Mouse (Mus musculus): ENCODE results near the gene Tcf12.

Tcf12 gene

DNA sequence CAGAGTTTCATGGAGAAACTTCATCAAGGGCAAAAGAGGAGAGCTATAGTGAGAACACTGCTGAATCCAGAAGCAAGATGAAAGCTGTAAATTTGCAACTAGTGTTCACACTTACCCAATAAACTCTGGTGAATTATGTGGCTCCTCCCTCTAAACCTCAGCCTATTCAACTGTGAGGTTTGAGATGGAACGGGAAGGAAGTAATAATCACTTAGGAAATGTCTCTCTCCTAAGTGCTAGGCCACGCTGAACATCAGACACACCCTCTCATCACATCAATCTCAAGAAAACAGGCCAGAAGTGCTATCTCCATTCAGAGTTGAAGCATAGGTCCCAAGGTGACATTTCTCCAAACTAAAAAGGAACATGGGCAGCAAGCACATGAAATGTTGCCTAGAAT lies 131.1 kb downstream of the Tcf12 start:
- DNase-seq (ENCODE audit: low spot score) = no peak

DNA sequence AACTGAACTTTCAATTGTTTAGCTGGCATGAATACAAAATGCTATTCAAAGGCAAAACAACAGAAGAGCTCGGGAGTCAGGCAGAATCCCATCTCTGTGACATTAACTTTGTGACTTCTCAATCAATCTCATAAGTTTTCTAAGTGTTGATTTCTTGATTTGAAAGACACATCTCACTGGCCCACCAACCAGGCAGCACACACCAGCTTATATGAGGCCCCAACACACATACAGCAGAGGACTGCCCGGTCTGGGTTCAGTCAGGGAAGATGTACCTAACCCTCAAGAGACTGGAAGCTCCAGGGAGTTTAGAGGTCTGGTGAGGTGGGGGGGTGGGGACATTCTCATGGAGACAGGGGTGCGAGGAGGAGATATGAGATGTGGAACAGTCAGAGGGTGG lies 132.8 kb downstream of the Tcf12 start:
- no peak for DNase-seq (ENCODE audit: low spot score)

DNA sequence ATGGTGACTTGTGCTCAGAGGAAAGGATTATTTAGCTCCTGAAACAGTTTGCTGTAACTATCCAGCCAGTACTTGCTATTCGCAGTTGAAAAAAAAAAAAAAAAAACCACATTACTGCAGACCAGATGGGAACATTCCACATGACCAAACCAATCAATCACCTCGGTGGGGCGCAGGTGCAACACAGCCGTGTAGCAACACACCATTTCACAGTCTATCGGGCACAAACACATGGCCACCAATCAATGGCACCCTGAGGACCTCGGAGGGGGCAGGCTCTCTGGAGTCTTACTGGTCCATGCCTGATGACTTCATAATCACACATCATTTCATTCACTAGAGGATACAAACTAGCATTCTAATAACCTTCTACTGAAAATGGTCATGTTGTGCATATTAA lies 135.6 kb downstream of the Tcf12 start:
- no peak for DNase-seq (ENCODE audit: low spot score)

DNA sequence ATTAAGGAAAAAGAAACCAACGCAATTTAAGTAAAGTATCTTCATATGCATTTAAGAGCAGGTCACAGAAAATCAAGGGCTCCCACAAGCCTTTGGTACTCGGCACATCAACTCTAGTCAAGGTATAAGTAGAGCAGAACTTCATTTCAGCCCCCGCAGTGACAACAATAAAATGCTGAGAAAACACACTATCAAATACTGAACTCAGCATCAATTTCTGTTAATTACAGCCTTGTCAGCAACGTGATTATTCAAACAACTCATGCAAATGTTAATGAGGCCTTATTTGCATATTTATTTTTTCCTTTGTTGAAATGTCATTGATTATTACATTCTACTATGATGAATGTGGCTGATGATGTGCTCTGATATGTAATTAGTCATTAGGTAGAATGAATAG lies 136.5 kb downstream of the Tcf12 start:
- DNase-seq (ENCODE audit: low spot score) = no peak

DNA sequence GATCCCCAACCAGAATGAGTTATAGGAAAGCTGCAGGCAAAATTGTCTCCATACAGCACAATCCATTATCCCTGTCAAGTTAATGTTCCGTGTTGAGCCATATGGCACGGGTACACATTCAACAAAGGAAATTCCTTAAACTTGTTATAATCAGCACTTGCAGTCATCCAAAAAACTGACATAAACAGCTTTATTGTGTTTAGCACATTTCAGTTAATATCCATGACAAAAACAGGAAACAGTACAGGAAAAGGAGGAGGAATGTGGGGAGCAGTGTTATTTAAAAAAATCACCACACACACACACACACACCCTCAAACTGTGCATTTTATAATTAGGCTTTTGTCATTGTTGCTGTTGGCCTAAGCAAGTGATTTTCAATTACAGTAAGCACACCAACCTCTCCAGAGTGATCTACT lies 137.1 kb downstream of the Tcf12 start:
- no peak for DNase-seq (ENCODE audit: low spot score)

DNA sequence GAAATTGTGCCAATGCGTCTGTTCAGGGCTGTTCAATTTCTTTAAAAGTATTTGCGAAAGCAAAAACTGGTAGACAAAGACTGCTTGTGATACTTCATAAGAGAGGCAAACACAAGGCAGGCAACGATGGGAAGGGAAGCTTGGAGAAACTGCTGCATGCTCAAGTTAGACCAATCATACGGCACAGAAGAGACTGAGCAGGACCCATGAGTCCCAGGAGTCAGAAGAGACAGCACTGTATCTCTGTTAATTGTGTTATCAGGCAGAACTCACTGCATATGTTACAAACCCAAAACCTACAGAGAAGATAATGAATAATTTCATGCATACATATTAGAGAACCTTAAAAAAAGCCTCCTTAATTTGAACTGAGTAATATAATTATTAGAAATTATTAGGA lies 147.6 kb downstream of the Tcf12 start:
- DNase-seq (ENCODE audit: low spot score) = no peak

DNA sequence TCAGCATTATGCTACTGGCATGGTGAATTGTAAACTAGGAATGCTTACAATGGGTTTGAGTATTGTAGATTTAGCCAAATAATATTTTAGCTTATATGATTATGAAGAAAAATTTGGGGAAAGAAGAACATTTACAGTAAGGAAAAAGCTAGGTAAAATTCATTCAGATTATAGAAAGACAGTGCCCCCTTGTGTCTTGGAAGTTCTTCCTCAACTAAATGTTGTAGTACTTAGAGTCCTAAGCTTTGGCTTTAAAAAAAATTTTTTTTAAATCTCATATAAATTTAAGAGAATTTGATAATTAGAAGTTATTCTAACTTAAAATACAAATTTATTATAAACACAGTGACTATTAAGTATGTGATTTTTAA lies 151.7 kb downstream of the Tcf12 start:
- DNase-seq (ENCODE audit: low spot score) = no peak

DNA sequence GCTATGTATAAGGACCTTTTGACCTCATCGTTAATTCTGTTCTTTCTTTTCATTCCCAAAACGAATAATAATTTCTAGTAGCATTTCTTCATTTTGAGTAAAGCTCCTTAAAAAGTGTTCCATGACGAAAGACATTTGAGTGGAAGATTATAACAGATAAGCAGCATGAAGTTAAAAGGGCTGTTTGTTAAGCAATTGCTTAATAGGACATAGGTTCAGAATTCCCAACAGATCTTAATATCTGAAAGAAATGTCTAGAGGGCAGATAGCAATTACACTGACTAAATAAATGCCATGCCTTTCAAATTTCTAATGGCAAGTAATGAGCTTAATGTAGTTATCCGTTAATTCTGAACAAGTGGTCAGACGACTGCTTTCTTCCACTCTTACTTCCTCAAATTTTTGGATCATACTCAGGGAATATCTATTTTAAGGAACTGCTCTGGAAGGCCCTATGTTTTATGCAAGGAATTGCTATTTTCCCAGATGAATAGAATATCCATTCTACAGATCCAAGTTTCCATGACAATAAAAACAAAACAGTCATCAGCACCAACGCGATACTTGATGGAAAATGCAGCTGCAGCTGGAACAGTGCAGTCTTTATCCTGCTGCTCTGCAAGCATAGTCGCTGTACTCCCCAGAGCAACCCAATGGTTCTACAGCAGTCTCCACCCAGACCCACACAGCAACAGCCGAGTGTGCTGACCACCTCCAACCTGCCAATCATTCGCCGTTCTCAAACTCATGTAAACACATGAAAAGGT lies 152.2 kb downstream of the Tcf12 start:
- no peak for DNase-seq (ENCODE audit: low spot score)

DNA sequence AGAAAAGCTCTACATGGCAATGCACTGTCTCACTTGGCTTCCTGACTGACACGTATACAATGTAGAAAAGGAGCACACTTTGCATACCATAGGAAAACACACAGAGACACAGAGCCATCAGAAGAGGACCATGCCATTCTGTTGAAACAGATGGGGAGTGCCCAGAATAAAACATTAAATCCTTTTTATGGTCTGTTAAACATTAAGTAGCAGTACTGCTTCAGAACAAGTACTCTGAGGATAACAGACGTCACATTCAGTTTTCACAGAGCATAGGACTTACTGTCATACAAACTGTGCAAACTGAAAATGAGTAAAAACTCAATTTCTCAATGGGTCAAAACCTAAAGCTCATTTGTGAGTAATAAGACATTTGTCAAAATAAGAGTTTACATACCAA lies 158.5 kb downstream of the Tcf12 start:
- DNase-seq (ENCODE audit: low spot score) = no peak

DNA sequence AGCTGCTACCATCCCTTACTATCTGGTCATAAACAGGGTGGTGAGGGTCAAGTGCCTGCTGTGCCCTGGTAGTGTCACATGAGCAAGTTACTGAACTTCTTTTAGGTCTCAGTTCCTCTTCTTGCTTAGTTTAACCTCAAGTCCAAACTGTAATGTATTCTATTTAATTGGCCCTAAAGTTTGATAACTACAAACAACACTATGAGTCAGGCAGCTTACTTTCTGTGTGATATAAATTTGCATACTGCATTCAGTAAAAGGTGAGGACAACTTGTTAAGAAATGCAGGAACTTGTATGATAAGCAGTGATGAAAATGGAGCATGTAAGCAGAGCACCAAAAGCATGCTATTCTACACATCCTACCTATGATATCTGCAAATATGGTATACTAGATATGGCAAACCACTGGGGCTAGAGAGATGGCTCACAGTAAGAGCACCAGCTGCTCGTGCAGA lies 159.0 kb downstream of the Tcf12 start:
- no peak for DNase-seq (ENCODE audit: low spot score)

DNA sequence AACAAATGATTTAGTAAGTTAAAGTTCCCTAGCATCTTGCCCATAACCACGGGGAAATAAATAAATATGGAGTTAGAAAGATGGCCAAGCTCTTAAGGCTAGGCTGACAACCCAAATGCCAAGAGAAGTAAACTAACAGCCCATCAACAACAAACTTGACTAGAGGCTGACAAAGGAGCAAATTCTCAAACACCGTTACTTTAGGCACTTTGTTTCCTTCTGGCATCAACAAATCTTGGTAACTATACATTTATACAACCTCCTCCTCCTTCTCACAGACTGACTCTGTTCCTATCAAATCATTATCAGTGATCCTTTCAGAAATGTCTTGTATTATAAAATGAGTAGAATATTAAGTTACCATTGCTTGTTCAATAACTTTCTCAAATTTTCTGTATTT lies 159.7 kb downstream of the Tcf12 start:
- DNase-seq (ENCODE audit: low spot score) = no peak

DNA sequence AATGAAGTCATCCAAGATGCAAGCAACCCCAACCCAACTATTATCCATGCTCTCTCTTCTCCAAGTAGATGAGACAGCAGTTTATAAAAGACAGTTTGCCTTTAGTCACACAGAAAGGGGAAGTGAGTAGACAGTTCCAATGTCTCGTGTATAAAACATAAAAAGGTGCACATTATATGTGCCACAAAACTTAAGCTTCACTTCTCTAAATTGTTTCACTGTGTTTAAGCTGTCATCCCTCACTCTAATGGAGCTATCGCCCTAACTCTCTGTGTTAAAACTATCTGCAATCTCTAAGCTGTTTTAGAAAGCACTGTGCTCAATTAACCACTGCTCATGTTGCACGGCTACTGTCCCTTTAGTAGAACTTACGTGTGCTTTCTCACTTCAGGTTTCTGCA lies 160.3 kb downstream of the Tcf12 start:
- DNase-seq (ENCODE audit: low spot score) = no peak

DNA sequence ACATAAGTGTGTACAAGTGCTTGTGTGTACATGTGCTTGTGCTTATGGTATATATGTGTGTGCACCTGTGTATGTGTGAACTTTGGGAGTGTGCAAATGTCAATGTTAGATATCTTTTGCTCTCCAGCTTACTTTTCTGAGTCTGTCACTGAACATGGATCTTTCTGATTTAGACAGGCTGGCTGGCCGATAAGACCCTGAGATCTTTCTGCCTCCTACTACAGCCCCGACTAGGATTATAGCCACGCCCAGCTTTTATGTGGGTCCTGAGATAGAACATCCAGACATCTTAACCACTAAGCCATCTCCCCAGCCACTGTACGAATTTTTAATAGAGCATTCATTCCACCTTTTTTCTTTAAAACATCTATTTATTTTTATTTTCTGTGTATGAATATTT lies 166.9 kb downstream of the Tcf12 start:
- DNase-seq (ENCODE audit: low spot score) = no peak

DNA sequence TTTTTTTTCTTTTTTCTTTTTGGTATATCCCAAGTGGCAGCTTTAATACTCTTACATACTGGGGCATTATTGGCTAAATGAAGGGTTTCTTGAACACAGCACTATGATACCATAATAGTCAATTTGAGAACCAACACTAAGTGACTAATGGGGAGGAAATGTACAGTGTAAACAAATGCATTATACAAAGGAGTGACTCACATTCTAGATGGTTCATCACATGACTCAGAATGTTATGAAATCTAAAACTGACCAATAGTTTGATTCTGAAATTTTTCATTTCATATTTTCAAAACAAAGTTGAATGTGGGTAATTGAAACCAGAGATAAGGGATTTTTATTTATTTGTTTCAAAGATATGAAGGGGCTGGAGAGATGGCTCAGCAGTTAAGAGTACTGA lies 169.2 kb downstream of the Tcf12 start:
- DNase-seq (ENCODE audit: low spot score) = no peak

DNA sequence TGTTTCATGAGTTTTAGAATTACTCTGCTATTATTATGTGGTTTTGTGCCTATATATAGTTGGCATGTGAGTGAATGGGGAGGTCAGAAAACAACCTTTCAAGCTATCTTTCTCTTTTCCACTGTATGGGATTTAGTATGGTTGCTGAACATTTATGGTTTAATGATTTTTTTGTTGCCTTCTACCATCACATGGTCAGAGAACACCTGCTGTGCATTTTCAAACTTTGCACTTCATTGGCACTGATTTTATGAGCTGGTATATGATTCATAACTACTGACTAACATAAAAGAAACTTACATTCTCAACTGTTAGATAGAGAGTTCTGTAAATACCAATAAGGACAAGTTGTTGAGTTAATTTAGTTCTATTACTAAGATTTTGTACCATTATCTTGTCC lies 171.7 kb downstream of the Tcf12 start:
- DNase-seq (ENCODE audit: low spot score) = no peak

DNA sequence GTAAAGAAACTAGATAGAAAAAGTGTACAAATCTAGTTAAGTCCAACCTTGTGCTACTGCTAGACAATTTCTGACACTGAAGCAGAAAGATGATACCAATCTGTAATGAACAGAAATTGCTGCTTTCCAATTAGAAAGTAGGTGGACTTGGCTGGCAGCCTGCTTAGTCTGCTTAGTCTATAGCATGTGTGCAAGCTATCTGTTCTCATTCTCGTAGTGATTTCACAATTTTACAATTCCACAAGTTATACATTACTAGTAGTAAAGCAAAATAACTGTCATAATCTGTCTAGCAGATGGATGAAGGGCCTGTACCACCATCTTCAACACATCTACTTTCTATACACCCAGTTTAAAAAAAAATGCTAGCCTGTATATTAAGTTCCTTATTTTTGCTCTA lies 175.5 kb downstream of the Tcf12 start:
- no peak for DNase-seq (ENCODE audit: low spot score)

DNA sequence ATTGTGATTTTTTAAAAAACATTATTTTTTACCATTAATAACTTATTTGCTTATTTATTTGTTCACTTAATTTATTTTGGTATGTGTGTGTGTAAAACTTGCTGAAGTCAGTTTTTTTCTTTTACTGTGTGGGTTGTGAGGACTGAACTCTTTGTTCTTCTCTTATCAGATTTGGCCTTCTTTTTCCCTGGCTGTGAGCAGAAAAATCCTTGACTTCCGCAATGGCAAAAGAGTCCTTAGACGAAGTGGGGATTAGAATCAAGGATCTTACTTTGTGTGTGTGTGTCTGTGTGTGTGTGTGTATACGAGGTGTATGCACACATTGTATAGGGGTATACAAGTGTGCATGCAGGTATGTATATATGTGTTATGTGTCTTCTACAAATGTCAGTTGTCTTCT lies 176.8 kb downstream of the Tcf12 start:
- DNase-seq (ENCODE audit: low spot score) = no peak

DNA sequence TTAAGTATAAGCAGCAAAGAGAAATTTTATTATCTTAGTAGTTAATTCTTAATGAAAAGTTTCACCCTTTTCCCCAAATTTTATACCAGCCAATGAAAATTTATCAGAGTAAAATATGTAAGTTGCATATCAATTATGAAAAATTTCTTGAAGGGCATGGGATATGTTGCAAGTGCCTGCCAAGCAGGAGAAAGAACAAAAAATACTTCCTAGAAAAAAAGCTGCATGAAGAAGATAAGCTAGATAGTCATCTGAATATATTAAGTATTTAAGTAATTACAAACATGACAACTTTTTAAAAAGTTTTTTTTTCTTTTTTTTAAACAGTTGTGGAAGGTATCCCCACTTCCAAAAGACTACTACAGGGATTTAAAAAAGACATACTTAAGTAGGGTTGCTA lies 179.7 kb downstream of the Tcf12 start:
- no peak for DNase-seq (ENCODE audit: low spot score)

DNA sequence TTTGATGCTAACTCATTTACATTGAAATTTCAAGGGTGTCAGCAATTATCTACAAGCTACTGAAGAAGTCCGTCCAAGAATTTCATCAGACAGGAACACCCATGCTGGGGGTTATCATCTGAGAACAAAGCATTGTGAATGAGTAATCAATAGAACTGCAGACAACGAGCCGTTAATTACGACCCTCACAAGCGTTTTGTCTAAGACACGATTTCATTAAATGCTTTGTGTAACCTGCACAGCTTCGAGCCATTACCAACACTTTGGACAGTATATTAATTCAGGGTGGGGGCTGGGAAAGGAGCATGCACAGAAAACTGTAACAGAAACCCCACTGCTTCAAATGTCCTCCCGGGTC lies 180.3 kb downstream of the Tcf12 start:
- no peak for DNase-seq (ENCODE audit: low spot score)

DNA sequence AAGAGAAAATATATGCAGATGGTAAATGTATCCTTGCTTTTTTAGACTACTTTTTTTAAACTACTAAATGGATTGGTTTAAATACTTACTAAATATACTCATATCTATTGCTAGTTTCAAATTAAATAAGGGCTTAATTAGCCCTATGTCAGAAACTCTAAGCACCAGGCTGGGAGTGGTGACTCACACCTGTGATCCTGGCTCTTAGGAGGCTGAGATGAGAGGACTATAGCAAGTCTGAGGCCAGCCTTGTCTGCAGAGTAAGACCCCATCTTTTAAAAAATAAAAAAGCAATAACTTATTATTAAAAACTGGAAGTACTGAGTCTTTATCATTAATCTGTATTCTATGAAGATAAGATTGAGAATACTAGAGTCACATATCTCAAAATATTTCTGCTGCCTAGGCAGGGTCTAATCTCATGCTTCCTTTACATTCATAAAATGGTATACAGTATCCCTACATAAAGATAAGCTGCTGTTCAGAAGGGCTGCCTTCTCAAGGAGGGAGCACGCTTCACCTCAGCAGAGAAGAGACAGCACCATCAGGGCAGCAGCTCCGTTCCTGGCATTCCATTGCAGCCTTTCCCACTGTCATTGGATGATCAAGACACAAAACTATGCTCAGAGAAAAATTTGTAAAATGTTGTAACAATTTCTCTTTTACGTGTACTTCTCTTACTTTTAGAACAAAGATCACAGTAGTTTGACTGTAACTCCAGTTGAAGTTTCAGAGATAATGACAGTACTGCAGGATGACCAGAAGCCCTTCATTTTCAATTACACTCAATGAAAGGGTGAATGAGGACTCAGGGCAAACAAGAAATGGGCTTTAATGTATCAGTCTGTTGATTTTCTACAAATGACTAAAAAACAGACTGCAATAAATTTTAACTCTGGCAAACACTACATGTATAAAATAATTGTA lies 181.0 kb downstream of the Tcf12 start:
- no peak for DNase-seq (ENCODE audit: low spot score)

DNA sequence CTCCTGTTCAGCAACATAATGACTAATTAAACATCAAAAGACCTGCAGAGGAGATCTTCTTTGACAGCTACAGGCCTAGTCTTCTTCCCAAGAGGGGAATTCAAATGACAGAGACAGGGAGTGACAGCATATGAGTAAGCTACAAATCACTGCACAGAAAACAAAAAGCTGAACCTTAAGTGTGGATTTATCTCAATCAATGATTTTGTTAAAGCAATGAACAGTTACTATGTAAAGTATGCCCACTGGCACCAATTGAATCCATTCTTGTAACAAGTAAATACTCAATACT lies 195.1 kb downstream of the Tcf12 start:
- DNase-seq (ENCODE audit: low spot score) = no peak

DNA sequence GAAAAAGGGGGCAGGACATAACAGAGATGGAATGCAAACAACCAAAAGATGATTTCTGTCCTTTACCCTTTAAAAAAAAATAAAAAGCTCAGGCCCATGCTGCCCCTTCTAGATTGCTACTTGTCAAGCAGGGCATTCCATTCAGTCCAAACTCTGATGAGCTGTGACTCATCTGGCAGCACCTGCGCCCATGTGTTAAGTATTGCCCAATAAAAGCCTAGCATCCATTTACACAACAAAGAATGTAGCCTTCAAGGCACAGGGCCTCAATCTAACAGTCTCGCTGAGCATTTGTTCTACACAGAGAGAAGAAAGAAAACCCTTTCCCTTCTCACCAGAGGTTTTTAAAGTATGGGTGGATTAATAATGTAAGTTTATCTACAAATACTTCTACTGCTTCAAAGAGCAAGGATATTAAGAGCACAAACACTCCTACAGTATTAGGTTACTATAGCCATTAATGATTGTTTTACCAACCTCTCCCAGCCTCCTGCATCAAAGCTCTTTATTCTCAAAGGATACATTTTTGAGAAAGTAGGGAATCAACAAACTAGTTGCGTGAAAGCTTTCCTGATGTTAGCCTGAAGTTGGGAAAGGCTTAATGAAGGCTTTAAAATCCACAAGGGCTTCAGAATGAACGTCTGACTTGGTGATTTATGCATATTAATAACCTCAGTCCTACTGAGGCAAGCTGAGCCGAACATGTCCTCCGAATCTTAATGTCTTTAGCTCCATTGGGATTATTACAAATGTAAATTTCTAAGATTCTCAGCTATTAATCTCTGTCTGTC lies 195.6 kb downstream of the Tcf12 start:
- no peak for DNase-seq (ENCODE audit: low spot score)

DNA sequence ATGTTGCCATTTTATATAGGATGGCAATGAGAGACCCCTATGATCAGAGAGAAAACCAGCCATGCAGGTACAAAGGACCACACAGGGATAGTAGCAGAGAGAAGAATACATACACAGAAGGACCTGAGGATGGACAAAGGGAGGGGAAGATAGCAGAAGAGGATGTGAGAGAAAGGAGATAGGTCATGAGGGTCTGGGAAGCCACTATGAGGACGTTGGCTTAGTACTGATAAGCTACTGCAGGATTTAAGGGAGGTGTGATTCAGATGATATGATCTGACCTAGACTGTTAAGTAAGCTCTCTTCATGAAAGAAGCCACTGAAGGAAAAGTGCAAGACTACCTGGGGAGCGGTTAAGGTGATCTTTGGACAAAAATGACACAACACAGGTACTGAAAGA lies 205.1 kb downstream of the Tcf12 start:
- no peak for DNase-seq (ENCODE audit: low spot score)

All from ovary, adult 18-20 months (tissue).